Mouse (Mus musculus) adrenal gland, postnatal 14 days (tissue): ENCODE results near the gene Olfr1029. TPM values are rescaled to one million over a fixed set of nuclear protein-coding genes. Genes with fewer than 3 reads are reported as not detected.
"Not testable (repeated sequence)": the region's sequence is repeated elsewhere in the genome, so short reads cannot be mapped to it uniquely, and the experiment has no call there.

Experiments used
- DNase-seq: peaks from one replicate; pipeline ENCODE4 v3.0.0; 2021; ENCODE audit warnings: mixed read lengths
- long read RNA-seq, 2 experiments: library from polyadenylated mRNA; stranded (forward); transcript quantifications; one replicate each; pipeline ENCODE4 v2.0.0; 2021
- total RNA-seq: library from RNA; stranded (reverse); gene quantifications from 2 replicates; pipeline ENCODE4 v1.2.3, GENCODE M21; 2021

Olfr1029 gene
- total RNA-seq: not detected in 2 replicates
- long read RNA-seq, experiment 1: 0 reads
- long read RNA-seq, experiment 2: 0 reads

GRCm38 (mm10) chr2:85973595-85973994 is at the start of gene Olfr1029:
Gene Olfr1029, plus strand, starts transcription at chr2:85973895.
- no peak for DNase-seq

DNA sequence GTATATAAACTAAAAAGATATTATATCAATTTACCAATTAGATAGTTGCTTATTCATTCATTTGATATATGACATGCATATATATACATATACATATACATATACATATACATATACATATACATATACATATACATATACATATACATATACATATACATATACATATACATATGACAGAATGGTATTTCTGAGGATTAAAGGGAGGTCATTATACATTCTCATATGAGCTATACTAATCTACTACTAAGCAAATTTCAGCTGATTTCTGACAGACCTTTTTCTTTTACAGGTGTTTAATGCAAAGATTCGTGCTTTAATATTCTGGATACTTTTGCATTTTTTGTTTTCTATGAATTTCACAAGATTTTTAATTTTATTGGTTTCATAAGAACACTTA is 23.6 kb upstream of the Olfr1029 start, which contains the start of gene Olfr1028:
Olfr1028 (plus strand) TSS at position 301 of the 400 bp plus-strand sequence.
- DNase-seq: no peak

GRCm38 (mm10) chr2:85978976-85979375 is 5.3 kb downstream of the Olfr1029 start, which contains the start of gene Olfr1030:
Gene Olfr1030, plus strand, starts transcription at chr2:85979276.
- DNase-seq: no peak

GRCm38 (mm10) chr2:85990004-85990403 is 16.3 kb downstream of the Olfr1029 start, which contains the start of gene Olfr1031:
Gene Olfr1031, plus strand, starts transcription at chr2:85990304.
- DNase-seq: no peak

- no peak for DNase-seq
These were observed 31.5 kb downstream of the Olfr1029 start, which contains the start of gene Olfr1032 for GRCm38 (mm10) chr2:86005240-86005639. Gene Olfr1032, plus strand, starts transcription at chr2:86005540.

- peak; percentile 21 for DNase-seq
These were observed 46.7 kb downstream of the Olfr1029 start, which contains the start of gene Olfr1033 for GRCm38 (mm10) chr2:86020406-86020805. Gene Olfr1033, plus strand, starts transcription at chr2:86020633.

DNA sequence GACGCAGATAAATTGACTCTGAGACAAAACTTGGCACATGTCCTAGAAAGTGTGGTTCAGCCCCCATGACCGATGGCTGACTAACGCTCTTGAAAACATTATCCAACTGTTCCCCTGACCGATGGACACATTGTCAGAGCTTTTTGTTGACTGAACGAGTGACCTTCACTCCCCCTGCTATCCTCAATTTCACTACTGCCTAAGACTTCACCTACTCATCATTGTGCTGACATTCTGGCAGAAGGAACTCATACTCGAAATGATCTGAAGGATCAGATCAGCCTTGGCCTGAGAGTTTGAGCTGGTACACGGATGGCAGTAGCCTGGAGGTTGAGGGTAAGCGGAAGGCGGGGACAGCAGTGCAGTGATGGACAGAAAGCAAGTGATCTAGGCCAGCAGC is 47.8 kb downstream of the Olfr1029 start:
- DNase-seq: not testable (repeated sequence)

Other genes with a start within 250 kb of the Olfr1029 start
- not detected in 2 replicates for gene Olfr1012, start 211.1 kb upstream of the Olfr1029 start, total RNA-seq
- gene Olfr1013, start 206.8 kb upstream of the Olfr1029 start, total RNA-seq: 0.11 TPM in 1 of 2 replicates, not detected in the other
- gene Olfr1014, start 201.2 kb upstream of the Olfr1029 start, total RNA-seq: not detected in 2 replicates
- gene Olfr1015, start 191.9 kb upstream of the Olfr1029 start, total RNA-seq: not detected in 2 replicates
- gene Olfr1016, start 171.4 kb upstream of the Olfr1029 start, total RNA-seq: not detected in 2 replicates
- gene Olfr1018, start 155.4 kb upstream of the Olfr1029 start, total RNA-seq: not detected in 2 replicates
- not detected in 2 replicates for gene Olfr1019, start 128.4 kb upstream of the Olfr1029 start, total RNA-seq
- not detected in 2 replicates for gene Olfr1020, start 126.9 kb upstream of the Olfr1029 start, total RNA-seq
- not detected in 2 replicates for gene Olfr1022, start 105.3 kb upstream of the Olfr1029 start, total RNA-seq
- gene Olfr1023, start 88.3 kb upstream of the Olfr1029 start, total RNA-seq: not detected in 2 replicates
- gene Olfr1024, start 68.8 kb upstream of the Olfr1029 start, total RNA-seq: not detected in 2 replicates
- not detected in 2 replicates for gene Olfr1025-ps1, start 58.7 kb upstream of the Olfr1029 start, total RNA-seq
- not detected in 2 replicates for gene Olfr1026, start 52.3 kb upstream of the Olfr1029 start, total RNA-seq
- gene Olfr1028, start 23.5 kb upstream of the Olfr1029 start, total RNA-seq: not detected in 2 replicates
- gene Olfr1030, start 5.4 kb downstream of the Olfr1029 start, total RNA-seq: not detected in 2 replicates
- gene Olfr1031, start 16.4 kb downstream of the Olfr1029 start, total RNA-seq: not detected in 2 replicates
- gene Olfr1032, start 31.6 kb downstream of the Olfr1029 start, total RNA-seq: not detected in 2 replicates
- 3.3 and 6.6 TPM in 2 replicates for gene Olfr1033, start 46.7 kb downstream of the Olfr1029 start, total RNA-seq
- gene Olfr1034, start 72.0 kb downstream of the Olfr1029 start, total RNA-seq: 0.11 and 0.33 TPM in 2 replicates
- gene Olfr1036, start 100.1 kb downstream of the Olfr1029 start, total RNA-seq: not detected in 2 replicates
- not detected in 2 replicates for gene Olfr1037, start 113.5 kb downstream of the Olfr1029 start, total RNA-seq
- not detected in 2 replicates for gene Olfr1039, start 162.0 kb downstream of the Olfr1029 start, total RNA-seq
- gene Olfr1040, start 172.8 kb downstream of the Olfr1029 start, total RNA-seq: not detected in 2 replicates
- gene Olfr1042, start 187.9 kb downstream of the Olfr1029 start, total RNA-seq: not detected in 2 replicates
- not detected in 2 replicates for gene Olfr1043, start 193.6 kb downstream of the Olfr1029 start, total RNA-seq
- not detected in 2 replicates for gene Olfr1044, start 203.9 kb downstream of the Olfr1029 start, total RNA-seq
- not detected in 2 replicates for gene Olfr52, start 211.8 kb downstream of the Olfr1029 start, total RNA-seq
- gene Olfr1045, start 229.1 kb downstream of the Olfr1029 start, total RNA-seq: not detected in 2 replicates
- not detected in 2 replicates for gene Olfr1046, start 245.4 kb downstream of the Olfr1029 start, total RNA-seq